Mouse (Mus musculus): ENCODE data around the gene Rhox2a. TPM values are rescaled to one million over a fixed set of nuclear protein-coding genes. Genes with fewer than 3 reads are reported as not detected.
"Not testable (repeated sequence)": the region's sequence is repeated elsewhere in the genome, so short reads cannot be mapped to it uniquely, and the experiment has no call there.

Rhox2a gene
- not detected for total RNA-seq (2021)
- polyA plus RNA-seq (2012; rRNA removed): not detected in 2 replicates
- long read RNA-seq: 0 reads

DNA sequence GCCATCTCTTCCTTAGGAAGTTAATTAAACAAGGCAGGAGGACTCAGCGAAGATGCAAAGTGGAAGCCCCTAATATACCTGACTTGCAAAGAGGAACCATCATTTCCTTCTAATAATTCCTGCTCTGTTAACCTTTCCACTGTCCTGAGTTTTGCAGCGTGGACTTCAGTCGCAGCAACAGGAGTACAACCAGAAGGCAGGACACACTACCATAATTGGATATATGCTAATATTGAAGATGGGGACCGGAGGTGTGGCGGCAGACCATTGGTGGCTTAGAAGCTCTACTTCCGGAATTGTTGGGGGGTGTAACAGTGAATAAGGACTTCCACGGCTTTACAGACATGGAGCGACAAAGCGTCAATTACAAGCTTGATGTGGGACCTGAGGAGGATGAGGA lies at the start of gene Rhox2a:
Rhox2a (plus strand) TSS at position 301 of the 400 bp plus-strand sequence.
- H3K79me2 ChIP-seq (replicated peaks; ENCODE audit: control insufficient read depth, insufficient read depth, low read length); H3K4me3 ChIP-seq; H3K27me3 ChIP-seq (ENCODE audit: control insufficient read depth, insufficient read depth, low read length); H3K36me3 ChIP-seq (ENCODE audit: control insufficient read depth, insufficient read depth, low read length); H3K9ac ChIP-seq (ENCODE audit: low read depth, low read length); H3K4me1 ChIP-seq (ENCODE audit: control insufficient read depth, insufficient read depth, low read length); H3K27ac ChIP-seq; intact Hi-C loops (cut with DNase I); DNase-seq: not testable (repeated sequence)
- WGBS: 100% methylated on average over 2 of the region's 9 CpGs

DNA sequence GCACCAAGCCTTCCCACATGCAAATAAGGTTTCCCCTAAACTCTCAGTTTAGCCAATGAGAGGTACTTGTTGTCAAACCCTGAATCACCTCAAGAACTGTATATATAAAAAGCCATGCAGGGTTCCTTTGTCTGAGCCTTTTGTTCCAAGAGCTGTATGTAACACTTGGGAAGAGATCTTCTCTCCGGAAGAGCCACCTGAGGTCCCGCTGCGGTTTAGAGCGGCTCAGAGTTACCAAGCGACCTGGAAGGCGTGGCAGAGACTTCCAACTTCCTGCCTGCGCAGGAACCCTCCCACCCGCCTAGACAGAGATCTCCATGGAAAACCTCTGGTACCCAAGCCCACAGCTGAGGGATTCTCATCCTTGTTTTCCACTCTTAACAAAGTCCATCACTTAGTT lies 46.1 kb upstream of the Rhox2a start:
- no peak for DNase-seq
- Histone ChIP-seq H3K9ac (ENCODE audit: low read depth, low read length) (no peak overlapping the region), H3K4me3 (no peak overlapping the region), H3K79me2 (replicated peaks; ENCODE audit: control insufficient read depth, insufficient read depth, low read length) (no peaks in the 10 kb centered on the region), H3K27ac (no peak overlapping the region), H3K36me3 (ENCODE audit: control insufficient read depth, insufficient read depth, low read length) (no peaks in the 10 kb centered on the region), H3K27me3 (ENCODE audit: control insufficient read depth, insufficient read depth, low read length) (no peaks in the 10 kb centered on the region), H3K4me1 (ENCODE audit: control insufficient read depth, insufficient read depth, low read length) (no peaks in the 10 kb centered on the region)
- intact Hi-C loops (cut with DNase I): no loop called here
- no peak for TF ChIP-seq CTCF (IDR thresholded peaks at IDR 0.05)
- TF ChIP-seq EP300 (IDR thresholded peaks at IDR 0.05; ENCODE audit: insufficient read depth, low read depth, low read length): no peak
- no peak for TF ChIP-seq POLR2A (IDR thresholded peaks at IDR 0.05; ENCODE audit: insufficient read depth, low read depth, low read length)
- 51% methylated on average over 8 of the region's 8 CpGs for WGBS

DNA sequence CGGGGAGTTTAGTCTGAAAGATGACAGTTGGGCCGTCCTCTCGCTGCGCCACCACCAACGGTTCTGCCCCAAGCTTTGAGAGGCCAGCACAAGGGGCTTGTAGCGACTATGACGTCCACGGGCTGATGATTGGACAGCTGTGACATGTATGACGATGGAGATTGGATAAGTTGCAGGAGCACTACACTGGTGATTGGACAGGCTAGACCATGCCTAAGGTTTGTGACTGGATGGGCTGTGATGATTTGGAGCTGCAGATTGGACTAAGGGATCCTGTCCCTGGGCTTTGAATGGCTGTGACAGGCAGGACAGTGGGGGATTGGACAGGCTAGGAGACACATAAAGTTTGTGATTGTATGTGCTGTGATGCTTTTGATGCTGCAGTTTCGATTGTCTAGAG lies 33.8 kb upstream of the Rhox2a start, which contains the start of gene Gm9:
Gm9 (minus strand) TSS at position 101 of the 400 bp plus-strand sequence.
- Histone ChIP-seq H3K4me1 (ENCODE audit: control insufficient read depth, insufficient read depth, low read length) (no peaks in the 10 kb centered on the region), H3K9ac (ENCODE audit: low read depth, low read length) (no peak within 1 kb of the TSS), H3K36me3 (ENCODE audit: control insufficient read depth, insufficient read depth, low read length) (no peaks in the 10 kb centered on the region), H3K4me3 (no peak within 1 kb of the TSS), H3K79me2 (replicated peaks; ENCODE audit: control insufficient read depth, insufficient read depth, low read length) (no peaks in the 10 kb centered on the region), H3K27me3 (ENCODE audit: control insufficient read depth, insufficient read depth, low read length) (no peaks in the 10 kb centered on the region), H3K27ac (no peak within 1 kb of the TSS)
- no peak for DNase-seq
- TF ChIP-seq EP300 (IDR thresholded peaks at IDR 0.05; ENCODE audit: insufficient read depth, low read depth, low read length) (no peak), CTCF (IDR thresholded peaks at IDR 0.05) (no peak), POLR2A (IDR thresholded peaks at IDR 0.05; ENCODE audit: insufficient read depth, low read depth, low read length) (no peak)
- WGBS: 79% methylated on average over 10 of the region's 10 CpGs
- intact Hi-C loops (cut with DNase I): no loop called here

DNA sequence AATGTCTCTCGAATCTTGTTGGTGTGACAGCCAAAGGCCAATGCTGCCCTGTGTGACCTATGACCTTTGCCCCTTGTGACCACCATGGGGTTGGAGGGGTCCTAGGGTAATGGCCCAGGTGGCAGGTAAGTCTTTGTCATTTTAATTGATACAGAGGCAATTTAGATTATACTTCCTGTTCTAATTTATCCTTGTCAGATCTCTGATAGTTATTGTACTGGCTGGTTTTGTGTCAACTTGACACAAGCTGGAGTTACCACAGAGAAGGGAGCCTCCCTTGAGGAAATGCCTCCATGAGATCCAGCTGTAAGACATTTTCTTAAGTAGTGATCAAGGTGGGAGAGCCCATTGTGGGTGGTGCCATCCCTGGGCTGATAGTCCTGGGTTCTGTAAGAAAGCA lies 22.6 kb upstream of the Rhox2a start, which contains the start of gene Rhox1:
Rhox1 (minus strand) TSS at position 101 of the 400 bp plus-strand sequence.
- DNase-seq; intact Hi-C loops (cut with DNase I); H3K9ac ChIP-seq (ENCODE audit: low read depth, low read length); H3K27ac ChIP-seq; H3K4me3 ChIP-seq; H3K27me3 ChIP-seq (ENCODE audit: control insufficient read depth, insufficient read depth, low read length); H3K36me3 ChIP-seq (ENCODE audit: control insufficient read depth, insufficient read depth, low read length); H3K4me1 ChIP-seq (ENCODE audit: control insufficient read depth, insufficient read depth, low read length); H3K79me2 ChIP-seq (replicated peaks; ENCODE audit: control insufficient read depth, insufficient read depth, low read length): not testable (repeated sequence)
- 78% methylated on average over 1 of the region's 1 CpGs for WGBS

DNA sequence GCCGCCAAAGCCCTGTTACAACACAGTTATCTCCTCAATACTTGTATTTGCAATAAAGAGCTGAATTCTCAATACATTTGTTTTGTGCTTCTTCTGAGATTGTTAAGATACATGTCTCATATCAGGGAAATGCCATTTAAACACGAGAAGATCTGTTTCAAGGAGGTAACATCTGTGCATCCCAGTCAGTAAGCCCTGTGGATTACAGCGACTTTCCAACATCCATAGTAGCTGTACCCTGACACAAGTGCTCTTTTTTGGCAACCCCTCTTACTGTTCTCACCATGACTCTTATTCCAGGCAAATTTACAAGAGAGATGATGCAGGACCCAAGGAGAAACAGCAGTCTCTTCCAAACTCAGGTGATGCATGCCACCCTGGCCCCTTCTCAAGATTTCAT lies 4.8 kb downstream of the Rhox2a start, which contains the start of gene Rhox3a:
Rhox3a (plus strand) TSS at position 301 of the 400 bp plus-strand sequence.
- H3K36me3 ChIP-seq (ENCODE audit: control insufficient read depth, insufficient read depth, low read length); DNase-seq; H3K27ac ChIP-seq; H3K79me2 ChIP-seq (replicated peaks; ENCODE audit: control insufficient read depth, insufficient read depth, low read length); H3K27me3 ChIP-seq (ENCODE audit: control insufficient read depth, insufficient read depth, low read length); H3K4me3 ChIP-seq; H3K4me1 ChIP-seq (ENCODE audit: control insufficient read depth, insufficient read depth, low read length); intact Hi-C loops (cut with DNase I); H3K9ac ChIP-seq (ENCODE audit: low read depth, low read length): not testable (repeated sequence)
- 67% methylated on average over 1 of the region's 3 CpGs for WGBS

DNA sequence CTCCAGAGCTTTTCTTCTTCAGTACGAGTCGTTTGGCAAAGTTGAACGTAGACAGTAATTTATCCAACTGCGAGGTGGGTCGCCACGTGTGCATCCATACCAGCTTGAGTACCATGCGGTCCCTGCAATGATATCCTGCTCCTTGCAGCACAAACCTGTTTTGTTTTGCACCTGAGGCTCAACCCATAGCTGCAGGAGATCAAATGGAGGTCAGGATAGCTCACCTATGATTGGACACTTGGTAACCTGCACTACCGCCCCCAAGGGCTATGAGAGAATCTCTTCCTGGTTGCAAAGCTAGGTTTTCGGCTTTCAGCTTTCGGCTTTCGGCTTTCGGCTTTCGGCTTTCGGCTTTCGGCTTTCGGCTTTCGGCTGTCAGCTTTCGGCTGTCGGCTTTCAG lies 20.3 kb downstream of the Rhox2a start, which contains the start of gene Rhox4a:
Rhox4a (plus strand) TSS at position 301 of the 400 bp plus-strand sequence.
- H3K4me3 ChIP-seq; H3K9ac ChIP-seq (ENCODE audit: low read depth, low read length); H3K27me3 ChIP-seq (ENCODE audit: control insufficient read depth, insufficient read depth, low read length); H3K79me2 ChIP-seq (replicated peaks; ENCODE audit: control insufficient read depth, insufficient read depth, low read length); H3K27ac ChIP-seq; H3K36me3 ChIP-seq (ENCODE audit: control insufficient read depth, insufficient read depth, low read length); H3K4me1 ChIP-seq (ENCODE audit: control insufficient read depth, insufficient read depth, low read length); DNase-seq; intact Hi-C loops (cut with DNase I): not testable (repeated sequence)
- WGBS: 94% methylated on average over 11 of the region's 19 CpGs

Other genes with a start within 250 kb of the Rhox2a start
- not detected for gene Sowahd, start 196.1 kb upstream of the Rhox2a start, total RNA-seq (2021)
- not detected in 2 replicates for gene Sowahd, start 196.1 kb upstream of the Rhox2a start, polyA plus RNA-seq (2012; rRNA removed)
- 100 to 1,000 TPM; 289 to 325 TPM for gene Rpl39, start 159.6 kb upstream of the Rhox2a start, total RNA-seq (2021)
- gene Rpl39, start 159.6 kb upstream of the Rhox2a start, polyA plus RNA-seq (2012; rRNA removed): 57.3 and 86.8 TPM in 2 replicates
- gene Upf3b, start 134.7 kb upstream of the Rhox2a start, total RNA-seq (2021): 1 to 10 TPM; 6.6 to 6.7 TPM
- gene Upf3b, start 134.7 kb upstream of the Rhox2a start, polyA plus RNA-seq (2012; rRNA removed): 2.6 and 4.5 TPM in 2 replicates
- gene Nkap, start 118.2 kb upstream of the Rhox2a start, total RNA-seq (2021): 1 to 10 TPM; 8.8 TPM
- gene Nkap, start 118.2 kb upstream of the Rhox2a start, polyA plus RNA-seq (2012; rRNA removed): 1.6 and 3.0 TPM in 2 replicates
- gene Akap14, start 76.1 kb upstream of the Rhox2a start, total RNA-seq (2021): not detected
- gene Akap14, start 76.1 kb upstream of the Rhox2a start, polyA plus RNA-seq (2012; rRNA removed): 0.08 TPM in 1 of 2 replicates, not detected in the other
- 100 to 1,000 TPM; 816 to 925 TPM for gene Ndufa1, start 53.8 kb upstream of the Rhox2a start, total RNA-seq (2021)
- 1,094 and 1,413 TPM in 2 replicates for gene Ndufa1, start 53.8 kb upstream of the Rhox2a start, polyA plus RNA-seq (2012; rRNA removed)
- 1 to 10 TPM; 1.8 to 2.2 TPM for gene Rnf113a1, start 53.7 kb upstream of the Rhox2a start, total RNA-seq (2021)
- 1.5 TPM in 2 replicates for gene Rnf113a1, start 53.7 kb upstream of the Rhox2a start, polyA plus RNA-seq (2012; rRNA removed)
- gene Gm9, start 33.9 kb upstream of the Rhox2a start, total RNA-seq (2021): not detected
- gene Gm9, start 33.9 kb upstream of the Rhox2a start, polyA plus RNA-seq (2012; rRNA removed): not detected in 2 replicates
- gene Rhox1, start 22.7 kb upstream of the Rhox2a start, total RNA-seq (2021): not detected
- not detected in 2 replicates for gene Rhox1, start 22.7 kb upstream of the Rhox2a start, polyA plus RNA-seq (2012; rRNA removed)
- not detected for gene Rhox3a, start 4.9 kb downstream of the Rhox2a start, total RNA-seq (2021)
- not detected in 2 replicates for gene Rhox3a, start 4.9 kb downstream of the Rhox2a start, polyA plus RNA-seq (2012; rRNA removed)
- not detected for gene Rhox4a, start 20.4 kb downstream of the Rhox2a start, total RNA-seq (2021)
- gene Rhox4a, start 20.4 kb downstream of the Rhox2a start, polyA plus RNA-seq (2012; rRNA removed): not detected in 2 replicates
- gene Rhox3a2, start 135.1 kb downstream of the Rhox2a start, total RNA-seq (2021): not detected
- gene Rhox3a2, start 135.1 kb downstream of the Rhox2a start, polyA plus RNA-seq (2012; rRNA removed): not detected in 2 replicates
- gene Rhox4a2, start 145.9 kb downstream of the Rhox2a start, total RNA-seq (2021): not detected
- not detected in 2 replicates for gene Rhox4a2, start 145.9 kb downstream of the Rhox2a start, polyA plus RNA-seq (2012; rRNA removed)
- gene Rhox2b, start 167.1 kb downstream of the Rhox2a start, total RNA-seq (2021): not detected
- gene Rhox2b, start 167.1 kb downstream of the Rhox2a start, polyA plus RNA-seq (2012; rRNA removed): not detected in 2 replicates
- not detected for gene Rhox4b, start 187.5 kb downstream of the Rhox2a start, total RNA-seq (2021)
- not detected in 2 replicates for gene Rhox4b, start 187.5 kb downstream of the Rhox2a start, polyA plus RNA-seq (2012; rRNA removed)
- gene Rhox2c, start 208.7 kb downstream of the Rhox2a start, total RNA-seq (2021): not detected
- not detected in 2 replicates for gene Rhox2c, start 208.7 kb downstream of the Rhox2a start, polyA plus RNA-seq (2012; rRNA removed)
- not detected for gene Rhox3c, start 213.6 kb downstream of the Rhox2a start, total RNA-seq (2021)
- gene Rhox3c, start 213.6 kb downstream of the Rhox2a start, polyA plus RNA-seq (2012; rRNA removed): not detected in 2 replicates
- gene Rhox4c, start 235.4 kb downstream of the Rhox2a start, total RNA-seq (2021): not detected
- not detected in 2 replicates for gene Rhox4c, start 235.4 kb downstream of the Rhox2a start, polyA plus RNA-seq (2012; rRNA removed)
- gene Rhox2d, start 248.5 kb downstream of the Rhox2a start, total RNA-seq (2021): not detected
- not detected in 2 replicates for gene Rhox2d, start 248.5 kb downstream of the Rhox2a start, polyA plus RNA-seq (2012; rRNA removed)